Mouse (Mus musculus) neural tube, embryonic 14.5 days (tissue): ENCODE data around the gene Dhrs13. TPM values are rescaled to one million over a fixed set of nuclear protein-coding genes. Genes with fewer than 3 reads are reported as not detected.
A peak's percentile ranks its signal among the peaks of the same experiment; 100 is the strongest.

Experiments used
- ATAC-seq: fragments of 200-750 bp; cut with Nextera tagmentation; 2 replicates; pipeline ENCODE4 v1.8.0; 2017; ENCODE audit warnings: low read depth, mild to moderate bottlenecking, moderate TSS enrichment, moderate library complexity
- H3K27ac ChIP-seq: fragments of 300-500 bp; sonication (generic); 2 replicates; pipeline ENCODE4 v1.5.1; 2014; ENCODE audit warnings: low read depth, mild to moderate bottlenecking, control low read depth, low read length, moderate library complexity, mixed read lengths
- H3K27me3 ChIP-seq: fragments of 300-500 bp; sonication (generic); 2 replicates; pipeline ENCODE4 v1.6.1; 2014; ENCODE audit warnings: low read length; ENCODE audit not compliant: control insufficient read depth, insufficient read depth
- H3K36me3 ChIP-seq: fragments of 300-500 bp; sonication (generic); 2 replicates; pipeline ENCODE4 v1.6.1; 2014; ENCODE audit warnings: low read length, mixed read lengths; ENCODE audit not compliant: control insufficient read depth, insufficient read depth
- H3K4me1 ChIP-seq: fragments of 300-500 bp; sonication (generic); 2 replicates; pipeline ENCODE4 v1.6.1; 2014; ENCODE audit warnings: low read length; ENCODE audit not compliant: control insufficient read depth, insufficient read depth
- H3K4me2 ChIP-seq: fragments of 300-500 bp; sonication (generic); 2 replicates; pipeline ENCODE4 v1.6.1; 2014; ENCODE audit warnings: mild to moderate bottlenecking, low read depth, low read length, control low read depth
- H3K4me3 ChIP-seq: fragments of 300-500 bp; sonication (generic); 2 replicates; pipeline ENCODE4 v1.5.1; 2014; ENCODE audit warnings: low read depth, low read length, control low read depth, mixed read lengths
- H3K9ac ChIP-seq: fragments of 300-500 bp; sonication (generic); replicated peaks from 2 replicates; pipeline ENCODE4 v1.6.1; 2014; ENCODE audit warnings: low read depth, mild to moderate bottlenecking, control low read depth, low read length, mixed read lengths
- H3K9me3 ChIP-seq: fragments of 300-500 bp; sonication (generic); 2 replicates; pipeline ENCODE4 v1.6.1; 2016; ENCODE audit warnings: low read length; ENCODE audit not compliant: control insufficient read depth
- WGBS: fragments of 180-500 bp; shearing (Covaris S2); extraction: QIAGEN DNeasy Blood & Tissue Kit; methylation state at CpG from one replicate; pipeline ENCODE4 v1.1.7; 2014; 5-methylcytosine and 5-hydroxymethylcytosine counted together
- polyA plus RNA-seq: library from polyadenylated mRNA; unstranded; fragments of >200 nt; fragmentation: Nextera tagmentation; extraction: Ambion mirVana; gene quantifications from 2 replicates; pipeline ENCODE4 v1.2.1, GENCODE M21; 2014

Gene Dhrs13
- 55.6 and 58.6 TPM in 2 replicates for polyA plus RNA-seq

DNA sequence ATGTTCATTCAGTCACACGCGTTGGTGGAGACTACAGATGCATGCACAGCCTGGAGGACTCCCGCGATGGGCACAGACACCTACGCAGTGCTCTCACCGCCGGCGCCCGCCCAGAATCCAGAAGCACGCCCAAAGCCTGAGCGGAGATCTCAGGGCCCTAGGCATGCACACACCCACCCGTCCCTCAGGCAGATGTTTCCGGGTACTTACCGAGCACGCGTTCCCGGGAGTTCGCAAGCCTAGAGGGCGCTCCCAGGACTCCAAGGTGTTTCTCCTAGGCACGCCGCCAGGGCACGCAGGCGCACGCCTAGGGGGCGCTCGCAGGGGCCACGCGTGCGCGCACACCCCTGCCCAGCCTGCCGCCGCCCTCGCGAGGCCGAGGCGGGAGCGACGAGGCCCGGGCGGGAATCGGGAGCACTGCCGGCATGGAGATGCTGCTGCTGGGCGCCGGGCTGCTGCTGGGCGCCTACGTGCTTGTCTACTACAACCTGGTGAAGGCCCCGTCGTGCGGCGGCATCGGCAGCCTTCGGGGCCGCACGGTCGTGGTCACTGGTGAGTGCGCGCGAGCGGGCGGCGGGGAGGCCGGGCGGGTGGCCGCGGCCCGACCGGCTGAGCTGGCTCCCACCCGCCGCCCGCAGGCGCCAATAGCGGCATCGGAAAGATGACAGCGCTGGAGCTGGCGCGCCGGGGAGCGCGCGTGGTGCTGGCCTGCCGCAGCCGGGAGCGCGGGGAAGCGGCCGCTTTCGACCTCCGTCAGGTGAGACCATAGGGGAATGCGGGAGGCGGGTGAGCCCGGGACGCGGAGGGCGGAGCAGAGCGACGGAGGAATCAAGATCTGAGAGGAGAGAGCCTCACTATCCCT lies at the start of gene Dhrs13:
TSS of gene Dhrs13 (plus strand) at position 334 of the 862 bp plus-strand sequence.
- H3K4me3 ChIP-seq = peak within 1 kb of the TSS; percentile 70
- WGBS = under 1% methylated on average over 95 of the region's 96 CpGs
- peak; percentile 91 for ATAC-seq
- peaks cover 14% of the 10 kb centered on the region for H3K4me1 ChIP-seq
- H3K27me3 ChIP-seq = no peaks in the 10 kb centered on the region
- H3K36me3 ChIP-seq = peaks cover 28% of the 10 kb centered on the region; the same call in 1 of the 2 replicates
- peak within 1 kb of the TSS; percentile 80 for H3K9ac ChIP-seq
- peak within 1 kb of the TSS; percentile 68 for H3K4me2 ChIP-seq
- H3K9me3 ChIP-seq = no peaks in the 10 kb centered on the region
- peak within 1 kb of the TSS; percentile 94 for H3K27ac ChIP-seq

DNA sequence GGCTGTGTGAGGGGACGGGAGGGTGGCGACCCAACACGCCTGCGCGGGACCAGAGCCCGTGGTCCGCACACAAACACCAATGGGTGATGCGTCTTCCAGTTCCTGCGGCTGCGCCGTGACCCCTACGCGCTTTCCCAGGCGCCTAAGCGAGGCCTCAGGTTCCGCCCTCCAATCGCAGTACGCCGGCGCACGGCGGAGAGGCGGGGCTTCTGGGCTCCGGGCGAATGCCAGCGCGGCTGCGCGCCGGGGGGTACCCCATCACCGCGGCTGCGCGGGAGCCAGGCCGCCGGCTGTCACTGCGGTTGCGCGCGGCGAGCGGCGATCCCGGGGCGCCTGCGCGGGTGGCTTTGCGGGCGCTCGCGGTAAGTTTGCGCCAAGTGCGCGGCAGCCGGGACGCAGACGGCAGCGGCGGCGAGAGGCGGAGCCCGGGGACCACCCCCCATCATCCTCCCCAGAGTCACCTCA lies 49.6 kb upstream of the Dhrs13 start, which contains the start of gene Phf12:
TSS of gene Phf12 (plus strand) at position 314 of the 465 bp plus-strand sequence.
- H3K4me1 ChIP-seq = 0 out of 2 replicates have a peak, but pooled peaks cover 4% of the 10 kb centered on the region
- H3K27ac ChIP-seq = peak within 1 kb of the TSS; percentile 97
- WGBS = under 1% methylated on average over 56 of the region's 62 CpGs
- no peaks in the 10 kb centered on the region for H3K9me3 ChIP-seq
- peak within 1 kb of the TSS; percentile 89 for H3K4me2 ChIP-seq
- peak within 1 kb of the TSS; percentile 99 for H3K4me3 ChIP-seq
- ATAC-seq = peak; percentile 87
- no peaks in the 10 kb centered on the region for H3K27me3 ChIP-seq
- peak within 1 kb of the TSS; percentile 92 for H3K9ac ChIP-seq
- peaks cover 6% of the 10 kb centered on the region; the same call in 1 of the 2 replicates for H3K36me3 ChIP-seq

GRCm38 (mm10) chr11:77983191-77983936 lies 48.7 kb upstream of the Dhrs13 start:
- Histone ChIP-seq H3K27ac (peak overlapping the region; percentile 93), H3K4me2 (peak overlapping the region; percentile 89)
- ATAC-seq = no peak

GRCm38 (mm10) chr11:77983937-77984835 lies 47.9 kb upstream of the Dhrs13 start:
- under 1% methylated on average over 53 of the region's 63 CpGs for WGBS
- Histone ChIP-seq H3K9me3 (no peaks in the 10 kb centered on the region), H3K4me3 (peak overlapping the region; percentile 99), H3K27ac (peak overlapping the region; percentile 93), H3K9ac (peak overlapping the region; percentile 92), H3K36me3 (peaks cover 12% of the 10 kb centered on the region; the same call in 1 of the 2 replicates), H3K27me3 (no peaks in the 10 kb centered on the region), H3K4me2 (peak overlapping the region; percentile 89), H3K4me1 (0 out of 2 replicates have a peak, but pooled peaks cover 4% of the 10 kb centered on the region)
- ATAC-seq = no peak

More at GRCm38 (mm10) chr11:77983191-77983936, 48.7 kb upstream of the Dhrs13 start:
- Histone ChIP-seq H3K9me3 (no peaks in the 10 kb centered on the region), H3K4me1 (0 out of 2 replicates have a peak, but pooled peaks cover 4% of the 10 kb centered on the region), H3K4me3 (peak overlapping the region; percentile 99), H3K27me3 (no peaks in the 10 kb centered on the region), H3K36me3 (peaks cover 4% of the 10 kb centered on the region; the same call in 1 of the 2 replicates), H3K9ac (peak overlapping the region; percentile 92)
- WGBS = 2% methylated on average over 26 of the region's 32 CpGs

DNA sequence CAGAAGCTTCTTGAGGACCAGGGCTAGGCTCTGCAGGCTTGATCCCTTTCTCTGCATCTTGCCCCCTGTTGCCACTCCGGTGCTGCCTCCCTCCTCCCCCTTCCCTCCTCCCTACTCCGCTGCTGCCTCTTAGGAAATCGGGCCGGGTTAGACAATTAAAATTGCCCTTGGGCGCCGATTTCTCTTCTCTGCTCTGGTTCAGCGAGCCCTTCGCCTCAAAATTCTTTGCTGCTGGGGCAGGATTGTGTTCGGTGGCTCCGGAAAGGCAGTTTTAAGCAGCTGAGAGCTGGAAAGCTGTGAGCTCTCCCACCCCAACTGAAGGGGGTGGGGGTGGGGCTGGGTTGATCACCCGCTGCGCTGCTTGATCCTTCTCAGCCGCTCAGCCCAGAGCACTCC lies 47.2 kb upstream of the Dhrs13 start:
- Histone ChIP-seq H3K27me3 (no peaks in the 10 kb centered on the region), H3K4me3 (peak overlapping the region; percentile 99), H3K9me3 (no peaks in the 10 kb centered on the region), H3K4me2 (peak overlapping the region; percentile 89), H3K36me3 (peaks cover 14% of the 10 kb centered on the region; the same call in 1 of the 2 replicates), H3K9ac (peak overlapping the region; percentile 92), H3K4me1 (0 out of 2 replicates have a peak, but pooled peaks cover 4% of the 10 kb centered on the region), H3K27ac (peak overlapping the region; percentile 93)
- 0% methylated on average over 13 of the region's 13 CpGs for WGBS
- ATAC-seq = no peak

- Histone ChIP-seq H3K27me3 (no peaks in the 10 kb centered on the region), H3K36me3 (peaks cover 14% of the 10 kb centered on the region; the same call in 1 of the 2 replicates), H3K4me1 (0 out of 2 replicates have a peak, but pooled peaks cover 4% of the 10 kb centered on the region), H3K9ac (no peak overlapping the region), H3K9me3 (no peaks in the 10 kb centered on the region), H3K4me2 (peak overlapping the region; percentile 89), H3K4me3 (peak overlapping the region; percentile 99), H3K27ac (no peak overlapping the region)
- ATAC-seq = no peak
- WGBS = 88% methylated on average over 3 of the region's 3 CpGs
Observed at GRCm38 (mm10) chr11:77985541-77986065, 46.5 kb upstream of the Dhrs13 start.

DNA sequence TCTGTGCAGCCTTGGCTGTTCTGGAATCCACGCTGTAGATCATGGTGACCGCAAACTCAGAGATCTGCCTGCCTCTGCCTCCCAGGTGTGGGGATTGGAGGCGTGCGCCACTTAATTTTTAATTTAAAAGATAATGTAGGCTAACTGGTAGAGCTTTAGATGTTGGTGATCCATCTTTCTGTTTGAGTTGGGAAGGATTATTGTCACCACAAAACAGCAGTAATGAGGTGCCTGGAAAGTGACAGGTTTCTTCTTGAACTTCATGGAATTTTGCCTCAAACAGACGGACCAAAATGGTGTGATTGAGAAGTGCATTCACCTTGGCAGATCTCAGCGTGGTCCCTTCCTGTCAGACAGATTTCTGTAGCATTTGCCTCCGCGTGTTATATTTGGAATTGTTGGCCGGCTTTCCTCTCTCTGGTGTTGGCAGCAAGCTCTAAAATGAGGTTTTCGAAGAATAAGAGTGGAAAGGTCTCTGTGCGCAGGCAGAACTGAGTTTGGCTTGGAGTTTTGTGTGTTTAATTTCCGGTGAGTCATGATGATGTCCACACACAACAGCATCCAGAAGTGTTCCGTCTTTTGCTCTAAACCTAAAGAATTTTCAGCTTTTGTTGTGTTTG lies 42.9 kb upstream of the Dhrs13 start:
- no peak for ATAC-seq
- no peak overlapping the region for H3K4me3 ChIP-seq
- no peaks in the 10 kb centered on the region for H3K9me3 ChIP-seq
- H3K27ac ChIP-seq = no peak overlapping the region
- 0 out of 2 replicates have a peak, but pooled peaks cover 4% of the 10 kb centered on the region for H3K4me1 ChIP-seq
- no peak overlapping the region for H3K9ac ChIP-seq
- H3K27me3 ChIP-seq = no peaks in the 10 kb centered on the region
- H3K4me2 ChIP-seq = no peak overlapping the region
- WGBS = 95% methylated on average over 13 of the region's 13 CpGs
- peaks cover 14% of the 10 kb centered on the region; the same call in 1 of the 2 replicates for H3K36me3 ChIP-seq
